Mouse (Mus musculus) small intestine, adult 2 months (tissue): ENCODE data around the gene Grik3.

Experiments used
- CTCF ChIP-seq: fragments of 200-500 bp; IDR thresholded peaks from 2 replicates; pipeline ENCODE4 v1.5.1; 2012; ENCODE audit warnings: low read depth, mild to moderate bottlenecking, control low read depth, inconsistent platforms, low read length, moderate library complexity, mixed read lengths; ENCODE audit not compliant: insufficient replicate concordance, insufficient read length; ENCODE audit errors: extremely low read depth
- POLR2A ChIP-seq: fragments of 200-500 bp; IDR thresholded peaks from 2 replicates; pipeline ENCODE4 v1.6.1; 2012; ENCODE audit warnings: low read depth, mild to moderate bottlenecking, control low read depth, inconsistent platforms, low read length, moderate library complexity

DNA sequence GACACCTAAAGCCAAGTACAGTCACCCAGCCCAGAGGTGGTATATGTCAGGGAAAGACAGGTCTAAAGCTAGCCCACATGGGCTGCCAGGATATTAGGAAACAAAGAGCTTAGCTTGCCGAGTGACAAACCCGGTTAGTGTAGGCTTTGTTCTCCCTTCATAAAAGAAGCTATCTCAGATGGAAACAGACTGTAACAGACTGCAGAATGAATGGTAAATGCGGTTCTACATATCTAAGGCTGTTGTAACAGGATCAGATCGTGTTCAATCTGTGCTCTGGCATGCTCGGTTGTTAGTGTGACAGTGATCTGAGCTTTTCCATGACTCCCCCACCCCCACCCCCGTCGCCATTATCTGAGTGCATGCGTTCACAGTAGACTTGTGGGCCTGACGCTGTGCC is 92.8 kb downstream of the Grik3 start:
- no peak for TF ChIP-seq CTCF
- no peak for TF ChIP-seq POLR2A
